Mouse (Mus musculus): ENCODE measurements at regions not wholly inside any gene's neighbourhood (a gene's known extent, or its start where the extent isn't known, plus 50 kb on each side); places are given as distances from the start of the nearest gene placed in this dataset.

DNA sequence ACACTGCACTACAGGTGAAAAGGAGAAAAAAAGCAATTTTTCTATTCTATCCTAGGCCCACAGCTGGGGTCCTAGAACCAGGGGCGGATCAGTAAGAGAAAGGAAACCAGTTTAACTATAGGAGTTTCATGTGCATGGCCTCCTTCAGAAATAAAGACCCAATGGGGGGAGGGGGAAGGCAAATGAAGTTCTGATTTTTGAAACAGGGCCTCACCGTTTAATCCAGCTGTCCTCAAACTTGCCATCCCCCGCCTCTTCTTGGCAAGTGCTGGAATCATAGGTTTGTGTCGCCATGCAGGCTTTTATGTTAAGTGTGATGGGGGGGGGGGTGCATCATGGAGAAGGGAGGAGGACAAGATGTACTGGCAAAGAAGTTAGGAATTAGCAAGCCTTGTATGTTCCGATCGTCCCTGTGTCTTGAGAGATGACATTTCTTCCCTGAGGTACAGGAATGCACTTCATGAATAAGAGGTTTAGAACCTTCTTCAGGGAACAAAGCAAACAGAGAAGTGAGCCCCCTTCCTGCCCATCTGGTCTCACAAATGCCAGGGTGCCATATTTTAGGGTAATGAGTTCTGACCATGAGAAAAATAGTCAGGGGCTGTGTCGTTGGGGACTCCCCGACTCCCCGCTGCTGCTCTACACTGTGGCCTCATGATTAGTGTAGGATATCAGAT lies 83.9 kb downstream of the Qrsl1 start:
- 80% methylated on average over 9 of the region's 9 CpGs for WGBS
- Histone ChIP-seq H3K4me3 (no peak overlapping the region), H3K4me1 (no peaks in the 10 kb centered on the region), H3K27me3 (ENCODE audit: insufficient read depth, poor library complexity, severe bottlenecking) (no peaks in the 10 kb centered on the region), H3K36me3 (no peaks in the 10 kb centered on the region), H3K9me3 (no peaks in the 10 kb centered on the region), H3K27ac (no peak overlapping the region)
- no peak for DNase-seq (ENCODE audit: low spot score)

DNA sequence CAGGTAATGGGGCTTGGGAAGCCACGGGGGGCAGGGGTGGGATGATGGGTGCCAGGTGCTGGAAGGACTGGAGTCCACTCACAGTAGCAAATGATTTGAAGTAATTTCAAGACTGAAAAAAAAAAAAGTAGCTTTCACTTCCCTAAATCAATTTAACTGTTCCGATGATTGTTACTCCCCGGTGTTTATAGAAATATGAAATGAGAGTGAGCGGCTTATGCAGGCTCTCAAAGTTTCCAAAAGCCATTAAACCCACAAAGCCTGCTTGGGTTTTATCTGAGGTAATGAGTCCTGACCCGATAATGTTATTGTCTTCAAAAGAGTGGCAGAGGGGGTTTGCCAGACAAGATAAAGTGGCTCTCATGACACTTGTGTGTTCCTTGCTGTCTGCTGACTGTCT lies 82.9 kb downstream of the Qrsl1 start:
- Histone ChIP-seq H3K36me3 (no peaks in the 10 kb centered on the region), H3K4me1 (no peaks in the 10 kb centered on the region), H3K27ac (no peak overlapping the region), H3K27me3 (ENCODE audit: insufficient read depth, poor library complexity, severe bottlenecking) (no peaks in the 10 kb centered on the region), H3K9me3 (no peaks in the 10 kb centered on the region), H3K4me3 (no peak overlapping the region)
- WGBS: 76% methylated on average over 5 of the region's 5 CpGs
- no peak for DNase-seq (ENCODE audit: low spot score)

DNA sequence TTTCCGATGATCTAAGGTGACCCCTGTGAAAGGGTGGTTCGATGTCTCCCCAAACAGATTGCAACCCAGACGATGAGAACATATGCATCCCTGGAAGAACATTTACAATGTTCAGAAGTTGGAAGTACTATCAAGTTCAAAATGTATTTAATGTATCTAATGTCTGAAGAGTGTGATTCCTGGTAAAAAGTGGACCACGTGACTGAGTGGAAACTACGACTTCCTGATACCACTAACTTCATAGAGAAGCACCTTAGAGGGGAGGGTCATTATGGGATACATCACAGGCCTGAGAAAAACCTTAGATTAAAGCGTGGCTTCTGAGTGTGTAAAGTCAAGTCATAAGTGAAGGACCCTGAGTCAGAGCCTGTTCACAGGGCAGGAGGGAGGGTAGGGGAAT lies 82.1 kb downstream of the Qrsl1 start:
- 90% methylated on average over 6 of the region's 6 CpGs for WGBS
- no peak overlapping the region for H3K27ac ChIP-seq

GRCm38 (mm10) chr10:43822615-43823014 lies 78.9 kb downstream of the Qrsl1 start:
- Histone ChIP-seq H3K27ac (no peak overlapping the region), H3K4me3 (no peak overlapping the region), H3K4me1 (no peaks in the 10 kb centered on the region), H3K27me3 (ENCODE audit: insufficient read depth, poor library complexity, severe bottlenecking) (no peaks in the 10 kb centered on the region), H3K9me3 (no peaks in the 10 kb centered on the region), H3K36me3 (no peaks in the 10 kb centered on the region)
- no peak for DNase-seq (ENCODE audit: low spot score)
- 78% methylated on average over 1 of the region's 1 CpGs for WGBS

More for the DNA sequence above, 82.1 kb downstream of the Qrsl1 start:
- no peak for DNase-seq (ENCODE audit: low spot score)
- no peaks in the 10 kb centered on the region for H3K36me3 ChIP-seq
- H3K27me3 ChIP-seq (ENCODE audit: insufficient read depth, poor library complexity, severe bottlenecking): no peaks in the 10 kb centered on the region
- H3K4me3 ChIP-seq: no peak overlapping the region
- no peaks in the 10 kb centered on the region for H3K4me1 ChIP-seq
- no peaks in the 10 kb centered on the region for H3K9me3 ChIP-seq

DNA sequence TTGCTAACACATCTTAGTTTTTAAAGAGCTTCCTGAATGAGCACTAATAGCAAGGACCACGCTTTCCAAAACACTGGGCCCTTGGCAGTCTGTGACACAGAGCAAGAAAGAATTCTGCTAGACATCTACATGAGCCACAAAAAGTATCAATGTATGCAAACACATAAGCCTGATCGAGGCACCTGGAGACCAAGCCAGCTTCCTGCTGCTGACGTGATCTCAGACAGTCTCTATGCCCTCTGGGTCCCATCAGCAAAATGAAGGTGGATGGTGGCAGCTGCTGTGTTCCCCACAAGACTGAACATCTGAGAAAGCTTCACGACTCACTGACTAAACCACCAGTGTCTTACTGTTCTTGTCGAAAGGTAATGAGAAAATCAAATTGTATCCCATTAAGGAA lies 77.5 kb downstream of the Qrsl1 start:
- Histone ChIP-seq H3K4me1 (no peaks in the 10 kb centered on the region), H3K36me3 (no peaks in the 10 kb centered on the region), H3K27ac (no peak overlapping the region), H3K9me3 (no peaks in the 10 kb centered on the region), H3K4me3 (no peak overlapping the region), H3K27me3 (ENCODE audit: insufficient read depth, poor library complexity, severe bottlenecking) (no peaks in the 10 kb centered on the region)
- 83% methylated on average over 5 of the region's 5 CpGs for WGBS
- no peak for DNase-seq (ENCODE audit: low spot score)
